14 mouse cellular contexts compared by ENCODE assay signal in genomic region chr2:157607542-157608236, GRCm38 (mm10). TPM values are rescaled to one million over a fixed set of nuclear protein-coding genes. Genes with fewer than 3 reads are reported as not detected.
DNase-seq lines count a peak whose midpoint lies in the region; ATAC-seq and TF ChIP-seq lines count a peak whose summit lies in the region.
"Had no signal": no experiment of that assay in that cellular context is flagged by ENCODE, and none has a peak within 500 bp of the region (broad histone marks: within the 10 kb centered on the region; RNA-seq: fewer than 3 reads in every experiment).

No protein-coding gene starts in this region.

- H3K9me3 ChIP-seq in kidney, embryonic 14.5 days (ENCODE audit: control insufficient read depth, low read length) = no peaks in the 10 kb centered on the region
- H3K9me3 ChIP-seq in intestine, embryonic 16.5 days (ENCODE audit: control insufficient read depth, low read length) = no peaks in the 10 kb centered on the region
- no peaks in the 10 kb centered on the region for H3K9me3 ChIP-seq in stomach, embryonic 15.5 days
- H3K9me3 ChIP-seq: liver, embryonic 15.5 days had no signal

- TF ChIP-seq POLR2A in thymus, adult 2 months (IDR thresholded peaks at IDR 0.05; ENCODE audit: control insufficient read depth, extremely low read depth, insufficient read depth, low read length, poor library complexity) = no peak

- H3K27me3 ChIP-seq in kidney, embryonic 14.5 days (ENCODE audit: control insufficient read depth, insufficient read depth, low read length) = no peaks in the 10 kb centered on the region; the same call in 1 of the 2 replicates
- no peaks in the 10 kb centered on the region for H3K27me3 ChIP-seq in intestine, embryonic 16.5 days (replicated peaks; ENCODE audit: control insufficient read depth, insufficient read depth, low read length)
- H3K27me3 ChIP-seq in stomach, embryonic 15.5 days (replicated peaks) = 0 out of 2 replicates have a peak, but pooled peaks cover 7% of the 10 kb centered on the region
- H3K27me3 ChIP-seq in thymus, adult 2 months (ENCODE audit: control insufficient read depth, insufficient read depth, low read length) = no peaks in the 10 kb centered on the region

- H3K4me1 ChIP-seq in kidney, embryonic 14.5 days (ENCODE audit: control insufficient read depth, insufficient read depth, low read length) = no peaks in the 10 kb centered on the region
- H3K4me1 ChIP-seq in intestine, embryonic 16.5 days (ENCODE audit: control insufficient read depth, insufficient read depth, low read length) = peaks cover 19% of the 10 kb centered on the region
- peaks cover 13% of the 10 kb centered on the region; the same call in 1 of the 2 replicates for H3K4me1 ChIP-seq in stomach, embryonic 15.5 days
- no peaks in the 10 kb centered on the region for H3K4me1 ChIP-seq in thymus, adult 2 months (replicated peaks; ENCODE audit: control insufficient read depth, insufficient read depth, low read length)
- H3K4me1 ChIP-seq: liver, embryonic 15.5 days had no signal

- H3K4me3 ChIP-seq in kidney, embryonic 14.5 days (ENCODE audit: low read length) = no peak overlapping the region
- no peak overlapping the region for H3K4me3 ChIP-seq in intestine, embryonic 16.5 days (ENCODE audit: low read length)
- no peak overlapping the region for H3K4me3 ChIP-seq in stomach, embryonic 15.5 days (replicated peaks)
- no peak overlapping the region for H3K4me3 ChIP-seq in thymus, adult 2 months (ENCODE audit: control insufficient read depth, insufficient read depth, low read length)
- H3K4me3 ChIP-seq: liver, embryonic 15.5 days had no signal

- 33% methylated on average over 9 of the region's 9 CpGs for WGBS in kidney, embryonic 14.5 days
- WGBS in intestine, embryonic 16.5 days = 40% methylated on average over 9 of the region's 9 CpGs
- 30% methylated on average over 9 of the region's 9 CpGs for WGBS in stomach, embryonic 15.5 days
- WGBS in thymus, adult 2 months = 16% methylated on average over 9 of the region's 9 CpGs

- H3K4me2 ChIP-seq in kidney, embryonic 14.5 days (replicated peaks; ENCODE audit: low read depth, low read length) = no peak overlapping the region
- no peak overlapping the region for H3K4me2 ChIP-seq in intestine, embryonic 16.5 days (ENCODE audit: low read depth, low read length)
- H3K4me2 ChIP-seq in stomach, embryonic 15.5 days = no peak overlapping the region
- H3K4me2 ChIP-seq: liver, embryonic 15.5 days had no signal

- H3K36me3 ChIP-seq in kidney, embryonic 14.5 days (ENCODE audit: control insufficient read depth, insufficient read depth, low read length) = no peaks in the 10 kb centered on the region
- H3K36me3 ChIP-seq in intestine, embryonic 16.5 days (ENCODE audit: control insufficient read depth, insufficient read depth, low read length) = no peaks in the 10 kb centered on the region
- no peaks in the 10 kb centered on the region for H3K36me3 ChIP-seq in stomach, embryonic 15.5 days
- H3K36me3 ChIP-seq in thymus, adult 2 months (ENCODE audit: control insufficient read depth, insufficient read depth, low read length) = no peaks in the 10 kb centered on the region
- H3K36me3 ChIP-seq: liver, embryonic 15.5 days had no signal

- TF ChIP-seq CTCF in thymus, adult 2 months (IDR thresholded peaks at IDR 0.05; ENCODE audit: borderline replicate concordance, control insufficient read depth, extremely low read depth, insufficient read depth, low read length, poor library complexity) = no peak

- no peak for DNase-seq in kidney, postnatal 25 days
- DNase-seq in retina, embryonic 14.5 days (ENCODE audit: low spot score) = peak; percentile 16
- no peak for DNase-seq in retina, postnatal 1 day
- no peak for DNase-seq in thymus, adult 2 months
- no peak for DNase-seq in spleen, adult 12 weeks (ENCODE audit: low spot score)
- DNase-seq: adrenal gland, postnatal 25 days; cerebellum, postnatal 10 days; heart, postnatal 4 days; right cerebral cortex, postnatal 4 days had no signal

- no peak overlapping the region for H3K9ac ChIP-seq in kidney, embryonic 14.5 days (ENCODE audit: low read depth, low read length)
- 0 out of 2 replicates have a peak overlapping the region, but pooled peaks have one; percentile 24 for H3K9ac ChIP-seq in intestine, embryonic 16.5 days (ENCODE audit: low read depth, low read length)
- no peak overlapping the region for H3K9ac ChIP-seq in stomach, embryonic 15.5 days
- H3K9ac ChIP-seq: liver, embryonic 15.5 days had no signal

- H3K27ac ChIP-seq in kidney, embryonic 14.5 days (ENCODE audit: low read depth, low read length) = peak overlapping the region; percentile 67
- H3K27ac ChIP-seq in intestine, embryonic 16.5 days (ENCODE audit: low read length) = peak overlapping the region; percentile 81
- H3K27ac ChIP-seq in stomach, embryonic 15.5 days = peak overlapping the region; percentile 74
- no peak overlapping the region for H3K27ac ChIP-seq in thymus, adult 2 months (ENCODE audit: control insufficient read depth, insufficient read depth, low read length)
- H3K27ac ChIP-seq: liver, embryonic 15.5 days had no signal

- ATAC-seq in kidney, embryonic 14.5 days (ENCODE audit: low FRiP score, low TSS enrichment) = peak; percentile 73
- ATAC-seq in intestine, embryonic 16.5 days = peak; percentile 75
- peak; percentile 61 for ATAC-seq in stomach, embryonic 15.5 days (ENCODE audit: insufficient read depth, low FRiP score, low read depth)
- ATAC-seq: forebrain, embryonic 14.5 days had no signal

RNA-seq across cellular contexts. Expression of gene Blcap, which starts 36.6 kb away (rescaled TPM):
- 48.7 and 49.5 TPM in 2 replicates for polyA plus RNA-seq in kidney, embryonic 14.5 days (2014; fragmentation: Nextera tagmentation; extraction: Ambion mirVana)
- polyA plus RNA-seq in intestine, embryonic 16.5 days (2015; fragmentation: Nextera tagmentation; extraction: Ambion mirVana) = 39.0 and 42.0 TPM in 2 replicates
- polyA plus RNA-seq in stomach, embryonic 15.5 days (2015; fragmentation: Nextera tagmentation; extraction: Ambion mirVana) = 40.4 and 44.3 TPM in 2 replicates
- polyA plus RNA-seq in thymus, adult 2 months (2012; rRNA removed) = 28.2 and 35.3 TPM in 2 replicates

RNA-seq across cellular contexts. Expression of gene Nnat, which starts 47.8 kb away (rescaled TPM):
- 248 and 307 TPM in 2 replicates for polyA plus RNA-seq in kidney, embryonic 14.5 days (2014; fragmentation: Nextera tagmentation; extraction: Ambion mirVana)
- 302 and 323 TPM in 2 replicates for polyA plus RNA-seq in intestine, embryonic 16.5 days (2015; fragmentation: Nextera tagmentation; extraction: Ambion mirVana)
- polyA plus RNA-seq in stomach, embryonic 15.5 days (2015; fragmentation: Nextera tagmentation; extraction: Ambion mirVana) = 404 and 410 TPM in 2 replicates
- 2.5 and 17.0 TPM in 2 replicates for polyA plus RNA-seq in thymus, adult 2 months (2012; rRNA removed)

Comparison
In these comparisons a context has a peak if more than half of its experiments do, and no peak if none do; other contexts are left out.
1. RNA of gene Nnat, which starts 47.8 kb away (polyA plus RNA-seq): 404 to 410 TPM in stomach, embryonic 15.5 days, 302 to 323 TPM in intestine, embryonic 16.5 days and 248 to 307 TPM in kidney, embryonic 14.5 days; 2.5 to 17.0 TPM in thymus, adult 2 months; every median in the first group is over 10 times any median in the second.
2. Peak in every context shown above with its lines, with median percentiles within 50 percentile points of each other: ATAC-seq.